Mouse (Mus musculus): ENCODE results near the gene Ebf1.

The Ebf1 gene

DNA sequence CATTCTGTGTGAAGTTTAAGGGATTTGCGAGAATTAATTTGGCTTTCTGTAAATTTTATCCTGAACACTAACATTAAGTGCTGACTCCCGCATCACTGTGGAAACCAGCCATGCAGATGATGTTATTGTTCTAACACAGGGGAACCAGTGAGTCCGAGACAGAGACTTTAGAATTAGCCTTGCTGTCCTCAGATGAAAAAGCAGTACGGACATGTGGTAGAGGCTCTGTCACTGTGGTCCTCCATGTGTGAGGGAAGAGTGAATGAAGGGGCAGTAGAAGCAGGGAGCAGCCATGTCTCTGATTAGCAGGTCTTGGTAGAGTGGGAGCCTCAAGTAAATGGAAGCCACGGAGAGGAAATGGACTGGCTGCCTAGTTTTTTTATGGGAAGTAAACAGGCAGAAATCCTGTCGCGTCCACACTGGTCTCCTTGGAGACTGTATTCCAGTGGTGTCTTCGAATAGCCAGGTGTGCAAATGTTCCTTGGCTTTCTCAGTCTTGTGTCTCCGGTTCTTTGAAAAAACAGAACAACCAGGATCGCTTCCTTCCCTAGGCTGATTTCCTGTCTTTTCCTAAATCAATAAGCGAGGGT is 84.2 kb downstream of the Ebf1 start:
- DNase-seq (ENCODE audit: low read depth in 2 of 2, low spot score in 2 of 2) = no peak

- no peak for DNase-seq (ENCODE audit: low read depth in 2 of 2, low spot score in 2 of 2)
Observed at GRCm38 (mm10) chr11:44701864-44702263, 84.7 kb downstream of the Ebf1 start.

GRCm38 (mm10) chr11:44702716-44703486 is 85.8 kb downstream of the Ebf1 start:
- DNase-seq (ENCODE audit: low read depth in 2 of 2, low spot score in 2 of 2) = no peak

DNA sequence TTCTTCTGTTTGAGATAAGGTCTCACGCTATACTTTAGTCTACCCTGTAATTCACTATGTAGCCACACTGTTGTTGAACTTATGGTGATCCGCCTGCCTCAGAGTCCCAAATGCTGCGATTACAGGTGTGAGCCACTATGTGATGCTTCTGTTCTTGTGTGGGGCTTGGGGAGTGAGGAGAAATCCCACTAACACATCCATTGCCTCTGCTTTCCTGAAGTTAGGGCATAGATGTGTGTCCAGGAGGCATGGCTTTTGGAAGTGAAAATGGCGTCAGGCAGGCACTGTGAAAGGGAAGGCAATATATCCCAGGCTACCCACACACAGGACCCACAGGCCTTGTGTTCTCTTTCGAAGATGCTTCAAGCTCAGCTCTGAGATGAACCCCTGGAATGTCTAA is 86.8 kb downstream of the Ebf1 start:
- DNase-seq (ENCODE audit: low read depth in 2 of 2, low spot score in 2 of 2) = no peak

- DNase-seq (ENCODE audit: low read depth in 2 of 2, low spot score in 2 of 2) = no peak
Observed at GRCm38 (mm10) chr11:44705811-44706210, 88.7 kb downstream of the Ebf1 start.

DNA sequence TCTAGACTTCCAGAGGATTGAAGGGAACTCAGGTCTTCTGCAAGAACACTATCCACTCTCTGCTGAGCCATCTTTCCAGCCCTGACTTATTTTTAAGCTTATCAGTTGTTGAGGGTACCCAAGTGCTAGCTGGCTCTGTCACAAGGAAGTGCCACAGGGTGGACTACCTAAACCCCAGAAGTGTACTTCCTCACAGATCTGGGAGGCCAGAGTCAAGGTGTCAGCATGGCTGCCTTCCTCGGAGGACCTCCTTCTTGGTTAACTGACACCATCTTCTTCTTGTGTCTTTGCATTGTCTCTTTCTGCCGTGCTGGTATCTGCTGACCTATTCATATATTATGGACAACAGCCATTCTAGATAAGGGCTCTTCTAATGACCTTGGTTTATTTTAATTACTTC is 89.3 kb downstream of the Ebf1 start:
- no peak for DNase-seq (ENCODE audit: low read depth in 2 of 2, low spot score in 2 of 2)

DNA sequence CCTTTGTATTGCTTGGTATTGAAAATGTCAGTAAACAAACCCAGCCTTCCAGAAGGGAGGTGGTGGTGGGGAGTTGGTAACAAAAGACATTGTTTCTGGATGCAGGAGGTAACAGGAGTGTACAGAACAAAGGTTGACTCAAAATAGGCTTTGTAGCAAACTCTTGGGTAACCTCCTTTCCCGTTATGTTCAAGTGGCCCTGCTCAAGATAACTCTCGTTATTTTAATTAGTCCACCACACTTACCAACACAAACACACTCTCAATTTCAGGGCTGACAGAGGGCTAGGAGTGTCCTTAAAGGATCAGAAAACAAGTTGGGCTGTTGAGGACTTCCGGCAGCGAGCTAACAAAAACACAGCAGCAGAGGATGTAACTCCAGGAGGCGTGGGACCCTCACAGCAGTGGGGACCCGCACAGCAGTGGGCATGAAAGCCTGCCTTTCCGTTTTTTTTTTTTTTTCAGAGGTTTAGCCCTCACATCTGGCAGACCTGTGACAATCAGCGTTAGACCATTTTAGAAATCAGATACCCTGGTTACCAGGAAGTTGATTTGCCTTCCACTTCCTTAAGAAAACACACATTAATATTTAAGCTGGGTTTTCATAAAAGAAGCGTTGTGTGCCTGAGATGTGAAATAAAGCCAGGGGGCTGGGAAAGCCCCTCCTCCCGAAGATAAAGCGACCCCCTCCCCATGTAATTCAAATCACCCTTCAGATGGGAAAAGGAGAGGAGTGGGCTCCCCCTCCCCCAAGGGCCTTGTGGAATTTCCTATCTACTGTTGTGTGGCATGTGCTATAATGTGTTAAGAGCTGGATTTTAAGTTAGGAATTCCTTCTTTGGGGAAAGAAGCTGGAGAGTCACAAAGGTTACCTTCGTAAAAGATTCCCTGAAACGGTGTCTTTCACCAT is 90.5 kb downstream of the Ebf1 start:
- DNase-seq (ENCODE audit: low read depth in 2 of 2, low spot score in 2 of 2) = no peak

- no peak for DNase-seq (ENCODE audit: low read depth in 2 of 2, low spot score in 2 of 2)
Observed at GRCm38 (mm10) chr11:44708290-44708685, 91.2 kb downstream of the Ebf1 start.

DNA sequence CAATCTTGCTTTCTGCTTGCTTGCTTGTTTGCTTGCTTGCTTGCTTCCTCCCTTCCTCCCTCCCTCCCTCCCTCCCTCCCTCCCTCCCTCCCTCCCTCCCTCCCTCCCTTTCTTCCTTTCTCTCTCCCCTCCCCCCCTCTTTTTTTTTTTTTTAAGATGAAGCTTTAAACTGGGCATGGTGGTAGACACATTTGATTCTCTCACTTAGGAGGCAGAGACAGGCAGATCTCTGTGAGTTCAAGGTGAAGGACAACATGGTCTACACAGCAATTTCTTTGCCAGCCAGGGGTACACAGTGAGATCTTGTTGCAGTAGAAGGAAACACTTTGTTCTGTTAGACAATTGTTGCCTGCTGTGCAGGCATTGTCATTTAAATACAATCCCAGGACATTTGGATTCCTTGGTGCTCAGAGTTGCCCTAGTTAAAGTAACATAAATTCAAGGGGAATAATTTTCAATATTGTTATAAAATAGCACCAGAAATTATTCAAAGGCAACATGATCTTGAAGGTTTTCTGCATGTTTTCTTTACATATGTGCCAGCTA is 92.0 kb downstream of the Ebf1 start:
- DNase-seq (ENCODE audit: low read depth in 2 of 2, low spot score in 2 of 2) = no peak

DNA sequence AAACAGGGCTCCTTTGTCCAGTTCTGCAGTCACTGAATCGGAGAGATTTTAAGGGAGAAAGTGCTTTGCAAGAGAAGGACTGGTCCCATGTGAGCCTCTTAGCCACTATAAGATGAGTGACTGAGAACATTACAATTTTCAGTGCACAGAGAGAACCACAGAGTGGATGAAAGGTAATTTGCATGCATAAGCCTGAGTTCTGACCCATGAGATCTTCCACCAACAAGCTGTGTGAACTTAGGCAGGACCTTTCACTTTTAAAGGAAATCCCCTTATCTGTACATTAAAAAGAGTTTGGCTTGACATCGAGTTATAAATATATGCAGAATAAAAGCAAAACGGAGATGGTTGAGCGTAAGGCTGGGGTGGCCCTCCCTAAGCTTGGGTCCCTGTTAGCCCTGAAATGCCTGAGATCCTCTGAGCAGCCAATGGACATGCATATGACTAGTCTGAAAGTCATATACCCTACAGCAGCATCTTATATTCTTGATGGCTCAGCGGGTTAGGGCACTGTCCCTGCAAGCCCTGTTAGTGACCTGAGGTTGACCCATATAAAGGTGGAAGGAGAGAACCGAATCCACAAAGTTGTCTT is 92.8 kb downstream of the Ebf1 start:
- DNase-seq (ENCODE audit: low read depth in 2 of 2, low spot score in 2 of 2) = no peak

DNA sequence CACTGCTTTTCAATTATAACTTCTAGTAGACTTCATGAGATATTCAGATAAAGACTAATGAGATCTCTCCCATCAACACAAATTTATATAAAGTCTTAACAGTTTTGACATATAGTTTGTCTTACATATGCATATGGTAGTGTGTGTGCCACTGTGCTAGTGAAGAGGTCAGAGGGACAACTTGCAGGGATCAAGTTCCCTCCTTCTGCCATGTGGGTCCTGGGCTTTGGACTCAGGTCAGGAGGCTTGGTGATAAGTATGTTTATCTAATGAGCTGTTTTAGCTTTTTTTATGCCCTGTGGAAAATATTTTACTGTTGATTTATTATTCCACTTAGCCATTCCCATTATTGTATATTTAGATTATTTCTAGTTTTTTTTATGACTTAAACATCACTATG is 93.7 kb downstream of the Ebf1 start:
- no peak for DNase-seq (ENCODE audit: low read depth in 2 of 2, low spot score in 2 of 2)

GRCm38 (mm10) chr11:44714188-44714587 is 97.1 kb downstream of the Ebf1 start:
- DNase-seq (ENCODE audit: low read depth in 2 of 2, low spot score in 2 of 2) = no peak

GRCm38 (mm10) chr11:44715776-44716175 is 98.7 kb downstream of the Ebf1 start:
- DNase-seq (ENCODE audit: low read depth in 2 of 2, low spot score in 2 of 2) = no peak

DNA sequence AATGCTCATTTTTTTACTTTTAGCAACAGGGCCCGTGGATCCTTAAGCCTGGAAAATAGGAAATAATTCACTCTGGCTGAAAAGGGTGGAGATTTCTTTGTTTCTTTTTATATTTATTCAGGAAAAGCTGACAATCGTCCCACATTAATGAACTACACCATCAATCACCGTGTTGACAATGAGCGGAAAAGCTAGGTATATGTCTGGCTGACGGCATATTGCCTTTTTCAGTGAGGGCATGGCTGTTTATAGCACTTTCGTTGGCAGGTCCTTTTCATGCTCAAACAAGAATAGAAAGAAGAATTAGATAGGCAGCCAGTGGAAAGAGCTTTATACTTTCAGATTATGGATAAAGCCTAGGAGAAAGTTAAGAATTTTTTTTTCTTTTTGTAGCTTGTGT is 99.8 kb downstream of the Ebf1 start:
- DNase-seq (ENCODE audit: low read depth in 2 of 2, low spot score in 2 of 2) = no peak

DNA sequence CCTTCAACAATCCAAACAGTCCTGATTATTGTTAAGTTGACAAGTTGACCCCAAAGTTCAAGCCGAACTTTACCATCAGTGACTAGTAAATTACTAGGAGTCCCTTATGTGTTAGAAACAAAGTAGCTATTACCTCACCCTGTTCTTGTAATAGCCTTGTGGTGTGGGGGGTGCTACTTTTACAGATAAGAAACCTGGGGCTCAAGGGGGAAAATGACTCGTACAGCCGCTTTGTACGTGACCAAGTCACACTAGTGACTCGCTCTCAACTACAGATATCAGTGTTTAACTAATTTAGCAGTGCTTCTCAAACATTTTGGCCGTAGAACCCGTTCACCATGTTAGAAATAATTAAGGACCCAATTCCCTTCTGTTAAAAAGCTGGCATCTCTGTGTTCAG is 100.5 kb downstream of the Ebf1 start:
- no peak for DNase-seq (ENCODE audit: low read depth in 2 of 2, low spot score in 2 of 2)

GRCm38 (mm10) chr11:44721976-44722375 is 104.9 kb downstream of the Ebf1 start:
- DNase-seq (ENCODE audit: low read depth in 2 of 2, low spot score in 2 of 2) = no peak

GRCm38 (mm10) chr11:44723950-44724502 is 106.9 kb downstream of the Ebf1 start:
- DNase-seq (ENCODE audit: low read depth in 2 of 2, low spot score in 2 of 2) = no peak

GRCm38 (mm10) chr11:44725732-44726131 is 108.6 kb downstream of the Ebf1 start:
- DNase-seq (ENCODE audit: low read depth in 2 of 2, low spot score in 2 of 2) = no peak

DNA sequence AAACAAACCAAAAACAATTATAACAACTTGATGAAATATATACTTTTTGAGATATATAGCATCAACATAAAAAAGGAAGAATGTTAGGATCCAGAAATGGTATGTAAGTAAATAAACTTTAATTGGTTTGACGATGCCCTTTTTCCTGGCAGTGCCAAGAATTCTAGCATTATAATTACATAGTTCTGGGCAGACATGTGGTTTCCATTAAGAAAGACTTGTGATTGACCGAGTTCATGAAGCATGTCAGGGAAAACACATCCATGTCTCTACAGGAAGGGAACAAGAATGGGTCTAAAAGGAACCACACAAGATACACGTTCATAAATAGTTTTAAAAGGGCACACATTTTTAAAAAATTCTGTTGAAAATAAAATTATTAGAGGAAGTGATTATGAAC is 110.3 kb downstream of the Ebf1 start:
- no peak for DNase-seq (ENCODE audit: low read depth in 2 of 2, low spot score in 2 of 2)

GRCm38 (mm10) chr11:44727821-44728220 is 110.7 kb downstream of the Ebf1 start:
- no peak for DNase-seq (ENCODE audit: low read depth in 2 of 2, low spot score in 2 of 2)

GRCm38 (mm10) chr11:44728271-44728670 is 111.2 kb downstream of the Ebf1 start:
- DNase-seq (ENCODE audit: low read depth in 2 of 2, low spot score in 2 of 2) = no peak

Measured in CD8-positive naive resting alpha-beta T cell, adult 2 months (primary cell).